Mouse (Mus musculus) liver, embryonic 14.5 days (tissue): ENCODE data around the gene Syt1.

ENCODE experiments used
- CTCF ChIP-seq: IDR thresholded peaks from 2 replicates; pipeline ENCODE4 v1.5.1; 2016; ENCODE audit warnings: antibody characterized with exemption, low read depth, control low read depth
- EP300 ChIP-seq: IDR thresholded peaks from 2 replicates; pipeline ENCODE4 v1.6.1; 2016; ENCODE audit warnings: antibody characterized with exemption, low read depth

DNA sequence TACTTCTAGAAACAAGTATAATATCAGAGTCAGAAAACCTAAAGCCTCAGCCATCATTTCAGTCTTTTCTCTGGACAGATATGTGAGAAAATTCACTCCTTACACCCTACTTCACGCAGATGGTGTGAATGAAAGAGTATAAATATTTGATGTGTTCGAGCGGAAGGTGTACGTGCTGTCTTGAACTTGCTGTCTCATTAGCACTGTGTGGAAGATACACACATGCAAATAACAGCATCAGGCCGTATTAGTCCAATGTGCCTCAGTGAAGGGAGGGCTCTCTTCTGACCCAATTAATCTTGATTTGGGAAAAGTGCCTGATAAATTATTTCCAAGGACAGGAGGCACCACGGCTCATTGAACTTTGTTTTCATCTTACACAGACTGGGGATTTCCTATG, 154.8 kb downstream of the Syt1 start:
- no peak for TF ChIP-seq EP300
- no peak for TF ChIP-seq CTCF
